Mouse (Mus musculus): Measurements from ENCODE around the gene Gmpr. TPM values are rescaled to one million over a fixed set of nuclear protein-coding genes. Genes with fewer than 3 reads are reported as not detected.

Gene Gmpr
- polyA plus RNA-seq, 1 experiment from 2014 or later = 50.5 TPM

DNA sequence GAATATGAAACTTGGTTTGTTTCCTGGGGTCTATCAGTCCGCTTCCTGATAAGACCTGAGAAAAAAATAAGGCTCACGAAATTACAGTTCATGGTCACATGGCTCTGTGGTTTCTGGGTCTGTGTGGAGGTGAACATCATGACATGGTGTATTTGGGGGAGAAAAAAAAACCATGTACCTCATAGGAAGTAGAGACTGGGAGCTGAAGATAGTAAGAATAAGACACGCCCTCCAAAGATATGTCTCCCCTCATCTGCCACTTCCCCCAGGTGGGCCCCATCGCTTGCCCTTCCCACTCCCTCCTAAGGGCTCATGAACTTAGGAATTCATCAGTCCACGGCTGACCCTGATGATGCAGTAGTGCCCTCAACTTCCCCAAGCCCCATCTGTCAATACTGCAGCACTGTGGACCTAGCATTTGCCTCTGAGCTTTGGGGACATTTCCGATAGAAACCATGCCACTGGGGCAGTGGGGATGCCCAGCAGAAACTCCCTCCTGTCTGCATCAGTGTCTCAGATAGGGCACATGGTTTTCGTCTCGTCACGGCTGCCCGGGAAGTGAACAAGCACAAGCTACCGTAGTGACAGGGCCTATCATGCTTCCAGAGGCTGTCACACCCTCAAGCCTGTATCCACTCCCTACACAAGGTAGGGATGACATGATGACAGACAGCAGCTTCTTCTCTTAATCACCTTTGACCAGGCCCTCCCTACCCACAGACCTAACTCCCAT is 20.2 kb downstream of the Gmpr start:
- Histone ChIP-seq H3K27ac (no peak overlapping the region), H3K9ac (no peak overlapping the region), H3K4me1 (peaks cover 13% of the 10 kb centered on the region), H3K9me3 (no peaks in the 10 kb centered on the region), H3K4me2 (no peak overlapping the region), H3K27me3 (replicated peaks) (no peaks in the 10 kb centered on the region), H3K4me3 (replicated peaks) (no peak overlapping the region), H3K36me3 (no peaks in the 10 kb centered on the region)
- WGBS = 70% methylated on average over 11 of the region's 11 CpGs
- ATAC-seq (ENCODE audit: insufficient read depth, low FRiP score, low read depth) = peak; percentile 89

DNA sequence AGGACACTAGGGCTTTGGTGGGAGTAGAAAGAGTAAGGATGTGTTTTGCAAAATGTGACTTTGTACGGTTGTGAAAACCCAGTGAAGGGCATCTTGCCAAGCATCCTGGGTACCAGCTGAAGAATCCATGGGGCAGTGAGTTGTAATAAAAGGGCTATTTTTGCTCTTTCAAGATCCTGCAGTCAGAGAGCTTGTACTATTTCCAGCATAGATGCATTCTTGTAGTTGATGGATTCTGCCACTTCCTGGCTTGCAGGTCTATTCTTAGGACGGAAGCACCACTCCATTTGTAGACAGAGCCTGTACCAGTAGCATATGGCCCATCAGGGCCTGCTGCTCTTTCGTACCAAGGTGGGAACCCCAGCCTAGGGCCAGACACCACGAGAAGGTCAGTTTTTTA is 21.5 kb downstream of the Gmpr start:
- 76% methylated on average over 4 of the region's 4 CpGs for WGBS

DNA sequence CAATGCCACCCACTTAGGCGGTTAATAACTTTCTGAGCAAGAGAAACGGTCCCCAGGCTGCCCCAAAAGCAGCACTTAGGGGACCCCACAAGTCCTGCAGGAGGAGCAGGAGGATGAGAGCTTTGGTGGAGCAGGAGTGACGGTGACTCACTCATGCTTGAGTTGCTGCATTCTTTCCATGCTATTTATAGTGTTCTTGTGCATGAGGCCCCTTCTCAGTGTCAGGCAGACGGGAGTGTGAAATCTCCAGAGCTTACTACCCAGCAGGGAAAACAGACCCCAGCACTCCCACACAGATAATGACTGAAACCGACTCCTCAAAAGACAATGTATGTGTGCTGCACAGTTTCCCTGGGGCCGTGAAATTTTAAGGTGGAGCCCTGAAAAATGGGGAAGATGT is 23.5 kb downstream of the Gmpr start:
- Histone ChIP-seq H3K27me3 (replicated peaks) (no peaks in the 10 kb centered on the region), H3K4me3 (replicated peaks) (no peak overlapping the region), H3K36me3 (no peaks in the 10 kb centered on the region), H3K4me2 (no peak overlapping the region), H3K4me1 (peaks cover 8% of the 10 kb centered on the region), H3K27ac (peak overlapping the region; percentile 75), H3K9me3 (no peaks in the 10 kb centered on the region), H3K9ac (no peak overlapping the region)
- 33% methylated on average over 6 of the region's 6 CpGs for WGBS
- no peak for ATAC-seq (ENCODE audit: insufficient read depth, low FRiP score, low read depth)

More for the DNA sequence above, 21.5 kb downstream of the Gmpr start:
- H3K4me1 ChIP-seq = peaks cover 13% of the 10 kb centered on the region
- H3K9ac ChIP-seq = no peak overlapping the region
- no peak overlapping the region for H3K4me3 ChIP-seq (replicated peaks)
- H3K27ac ChIP-seq = no peak overlapping the region
- H3K27me3 ChIP-seq (replicated peaks) = no peaks in the 10 kb centered on the region
- H3K4me2 ChIP-seq = no peak overlapping the region
- no peaks in the 10 kb centered on the region for H3K36me3 ChIP-seq
- H3K9me3 ChIP-seq = no peaks in the 10 kb centered on the region
- no peak for ATAC-seq (ENCODE audit: insufficient read depth, low FRiP score, low read depth)

DNA sequence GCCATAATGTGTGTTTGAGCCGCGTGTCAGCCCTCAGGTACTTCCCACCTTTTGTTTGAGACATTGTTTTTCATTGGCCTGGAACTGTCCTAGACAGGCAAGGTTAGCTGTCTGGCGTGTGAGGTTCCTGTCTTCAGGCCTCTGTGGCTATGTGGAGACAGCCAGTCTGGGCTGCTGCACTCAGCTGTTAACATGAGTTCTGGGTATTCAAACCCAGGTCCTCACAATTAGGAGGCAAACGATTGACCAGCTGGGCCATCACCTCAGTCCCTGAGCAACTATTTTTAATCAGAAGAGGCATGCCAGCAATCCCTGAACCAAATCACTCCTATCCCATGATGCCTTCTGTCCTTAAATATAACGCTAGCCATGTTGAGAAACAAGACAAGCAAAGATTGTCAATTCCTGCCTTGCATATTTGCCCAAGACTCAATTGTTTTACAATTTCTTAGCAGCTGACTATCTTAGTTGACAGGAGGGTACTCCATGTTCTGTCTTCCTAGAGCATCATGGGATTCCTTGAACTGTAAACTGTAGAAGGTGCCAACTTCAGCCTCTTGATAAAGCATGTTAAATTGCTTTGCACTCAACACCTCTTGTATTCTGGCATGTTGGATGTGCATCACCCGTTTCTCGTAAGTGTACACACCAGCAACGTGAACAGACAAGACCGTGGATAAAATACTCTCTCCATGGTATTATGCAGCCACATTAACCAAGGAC is 28.6 kb downstream of the Gmpr start:
- H3K9me3 ChIP-seq = no peaks in the 10 kb centered on the region
- peaks cover 7% of the 10 kb centered on the region; the same call in 1 of the 2 replicates for H3K4me1 ChIP-seq
- 87% methylated on average over 9 of the region's 9 CpGs for WGBS
- no peak overlapping the region for H3K9ac ChIP-seq
- H3K4me3 ChIP-seq (replicated peaks) = no peak overlapping the region
- no peak for ATAC-seq (ENCODE audit: insufficient read depth, low FRiP score, low read depth)
- no peaks in the 10 kb centered on the region for H3K27me3 ChIP-seq (replicated peaks)
- H3K27ac ChIP-seq = no peak overlapping the region
- no peaks in the 10 kb centered on the region for H3K36me3 ChIP-seq
- no peak overlapping the region for H3K4me2 ChIP-seq

DNA sequence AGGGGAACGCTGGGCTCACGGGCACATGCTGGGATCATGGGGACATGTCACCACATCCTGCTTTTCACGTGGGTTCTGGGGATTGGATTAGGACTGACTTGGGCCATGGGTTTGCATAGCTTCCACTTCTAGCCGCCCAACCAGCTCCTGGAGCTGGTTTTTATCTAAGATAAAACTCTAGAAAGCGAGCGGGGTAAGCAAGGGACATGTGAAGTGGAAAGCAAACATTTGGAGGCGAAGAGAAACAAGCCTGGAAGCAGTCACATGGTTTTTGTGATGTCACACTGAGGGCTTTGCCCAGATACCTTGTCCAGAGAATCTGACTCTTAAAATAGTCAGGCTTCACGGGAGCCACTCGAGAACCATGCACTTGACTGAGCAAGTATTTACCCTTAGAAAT is 29.9 kb downstream of the Gmpr start:
- Histone ChIP-seq H3K4me1 (0 out of 2 replicates have a peak, but pooled peaks cover 4% of the 10 kb centered on the region), H3K4me2 (no peak overlapping the region), H3K4me3 (replicated peaks) (no peak overlapping the region), H3K27me3 (replicated peaks) (no peaks in the 10 kb centered on the region), H3K9ac (no peak overlapping the region), H3K9me3 (no peaks in the 10 kb centered on the region), H3K36me3 (no peaks in the 10 kb centered on the region), H3K27ac (no peak overlapping the region)
- ATAC-seq (ENCODE audit: insufficient read depth, low FRiP score, low read depth) = no peak
- 72% methylated on average over 9 of the region's 9 CpGs for WGBS

DNA sequence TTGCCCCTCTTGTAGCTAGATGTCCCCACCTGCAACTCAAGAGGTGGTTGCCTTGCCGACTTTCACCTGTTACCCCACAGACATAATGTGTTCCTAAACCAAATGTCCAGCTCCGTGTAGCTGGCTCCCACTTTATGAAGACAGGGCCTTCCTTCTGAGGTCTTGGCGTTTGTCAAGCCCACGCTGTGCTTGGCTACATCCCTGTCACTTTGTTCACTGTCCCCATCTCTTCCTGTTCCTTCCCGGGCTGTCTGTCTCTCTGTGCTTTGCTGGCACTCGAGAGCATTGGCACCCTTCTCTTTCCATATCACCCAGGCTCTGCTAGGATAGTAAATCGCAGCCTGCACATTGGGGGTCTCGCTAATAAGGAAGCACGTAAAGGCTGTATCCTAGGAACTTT is 30.8 kb downstream of the Gmpr start:
- WGBS = 83% methylated on average over 9 of the region's 9 CpGs
- H3K27ac ChIP-seq = no peak overlapping the region
- H3K36me3 ChIP-seq = no peaks in the 10 kb centered on the region
- H3K4me1 ChIP-seq = 0 out of 2 replicates have a peak, but pooled peaks cover 4% of the 10 kb centered on the region
- no peaks in the 10 kb centered on the region for H3K9me3 ChIP-seq
- H3K9ac ChIP-seq = no peak overlapping the region
- ATAC-seq (ENCODE audit: insufficient read depth, low FRiP score, low read depth) = no peak
- H3K4me3 ChIP-seq (replicated peaks) = no peak overlapping the region
- H3K27me3 ChIP-seq (replicated peaks) = no peaks in the 10 kb centered on the region
- no peak overlapping the region for H3K4me2 ChIP-seq

DNA sequence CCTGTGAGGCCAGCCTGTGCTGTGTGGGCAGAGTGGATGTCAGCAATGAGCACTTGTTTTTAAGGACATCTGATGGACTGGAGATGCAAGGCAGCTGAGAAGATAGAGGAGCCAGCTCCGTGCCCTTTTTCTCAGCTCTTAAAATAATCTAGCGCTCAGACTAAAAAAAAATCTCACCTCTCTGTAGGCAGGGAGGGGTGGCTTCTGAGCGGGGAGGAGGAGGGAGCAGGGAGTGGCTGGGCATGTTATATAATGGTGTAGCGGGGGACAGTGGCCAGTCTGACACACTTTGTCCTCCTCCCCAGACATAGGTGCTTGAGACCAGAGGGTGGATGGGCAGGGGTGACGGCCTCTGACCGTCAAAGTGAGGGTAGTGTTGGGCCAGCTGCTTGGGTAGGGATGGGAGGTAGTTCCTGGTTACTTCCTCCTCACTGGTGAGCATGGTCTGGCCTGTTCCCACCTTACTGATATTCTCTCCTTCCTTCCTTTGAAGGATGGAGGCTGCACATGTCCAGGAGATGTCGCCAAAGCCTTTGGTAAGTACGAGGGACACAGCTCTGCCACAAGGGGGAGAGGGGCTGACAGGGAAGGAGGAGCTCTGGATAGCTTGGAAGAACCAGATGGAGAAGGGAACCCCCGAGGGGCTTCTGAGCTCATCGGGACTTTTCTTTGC is 31.4 kb downstream of the Gmpr start:
- Histone ChIP-seq H3K27me3 (replicated peaks) (no peaks in the 10 kb centered on the region), H3K27ac (no peak overlapping the region), H3K4me3 (replicated peaks) (peak overlapping the region; percentile 32), H3K9me3 (no peaks in the 10 kb centered on the region), H3K4me1 (0 out of 2 replicates have a peak, but pooled peaks cover 4% of the 10 kb centered on the region), H3K9ac (no peak overlapping the region), H3K4me2 (peak overlapping the region; percentile 56), H3K36me3 (no peaks in the 10 kb centered on the region)
- peak; percentile 72; the same call in 1 of the 2 replicates for ATAC-seq (ENCODE audit: insufficient read depth, low FRiP score, low read depth)
- WGBS = 24% methylated on average over 10 of the region's 10 CpGs

DNA sequence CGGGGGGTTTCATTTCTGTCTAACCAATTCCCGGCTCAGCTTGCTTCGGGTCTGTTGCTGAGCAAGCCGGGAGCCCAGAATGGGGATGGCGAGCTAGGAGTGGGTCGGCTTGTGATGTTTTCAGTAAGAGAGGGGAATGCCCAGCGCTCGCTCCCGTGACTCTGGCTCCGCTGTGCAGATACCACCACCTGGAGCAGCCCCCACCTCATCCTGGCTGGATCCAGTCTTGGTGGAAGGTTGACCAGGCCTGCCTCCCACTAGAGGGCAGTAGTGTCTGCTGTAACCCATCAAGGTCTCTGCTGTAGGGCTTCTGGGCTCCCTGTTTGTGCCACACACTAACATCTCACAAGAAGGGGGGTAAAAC is 31.9 kb downstream of the Gmpr start:
- peak overlapping the region; percentile 32 for H3K4me3 ChIP-seq (replicated peaks)
- H3K9me3 ChIP-seq = no peaks in the 10 kb centered on the region
- 11% methylated on average over 10 of the region's 10 CpGs for WGBS
- H3K4me2 ChIP-seq = peak overlapping the region; percentile 56
- H3K27ac ChIP-seq = no peak overlapping the region
- H3K36me3 ChIP-seq = no peaks in the 10 kb centered on the region
- peak; percentile 76 for ATAC-seq (ENCODE audit: insufficient read depth, low FRiP score, low read depth)
- H3K27me3 ChIP-seq (replicated peaks) = no peaks in the 10 kb centered on the region
- 0 out of 2 replicates have a peak, but pooled peaks cover 4% of the 10 kb centered on the region for H3K4me1 ChIP-seq
- no peak overlapping the region for H3K9ac ChIP-seq

DNA sequence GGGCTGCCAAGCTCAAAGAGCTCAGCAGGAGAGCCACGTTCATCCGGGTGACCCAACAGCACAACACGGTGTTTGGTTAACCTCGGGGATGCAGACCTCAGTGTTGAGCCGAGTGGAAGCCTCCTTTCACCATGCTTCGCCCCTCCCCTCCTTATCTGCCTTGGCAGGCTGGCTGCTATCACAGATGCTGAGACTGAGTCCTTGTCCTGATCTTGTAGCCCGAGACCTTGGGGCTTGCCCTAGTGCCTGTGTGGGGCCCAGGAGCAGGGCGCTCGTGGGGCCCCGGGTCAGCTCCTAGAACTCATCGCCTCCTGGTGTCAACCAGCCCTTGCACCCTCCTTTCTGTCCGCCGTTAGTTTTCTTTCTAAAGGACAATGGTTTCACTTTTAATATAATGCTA is 38.7 kb downstream of the Gmpr start:
- H3K27ac ChIP-seq = no peak overlapping the region
- no peak overlapping the region for H3K4me3 ChIP-seq (replicated peaks)
- H3K4me2 ChIP-seq = no peak overlapping the region
- H3K9me3 ChIP-seq = no peaks in the 10 kb centered on the region
- H3K9ac ChIP-seq = no peak overlapping the region
- 69% methylated on average over 13 of the region's 13 CpGs for WGBS
- ATAC-seq (ENCODE audit: insufficient read depth, low FRiP score, low read depth) = peak; percentile 93
- H3K36me3 ChIP-seq = no peaks in the 10 kb centered on the region
- no peaks in the 10 kb centered on the region for H3K27me3 ChIP-seq (replicated peaks)
- H3K4me1 ChIP-seq = no peaks in the 10 kb centered on the region; the same call in 1 of the 2 replicates

DNA sequence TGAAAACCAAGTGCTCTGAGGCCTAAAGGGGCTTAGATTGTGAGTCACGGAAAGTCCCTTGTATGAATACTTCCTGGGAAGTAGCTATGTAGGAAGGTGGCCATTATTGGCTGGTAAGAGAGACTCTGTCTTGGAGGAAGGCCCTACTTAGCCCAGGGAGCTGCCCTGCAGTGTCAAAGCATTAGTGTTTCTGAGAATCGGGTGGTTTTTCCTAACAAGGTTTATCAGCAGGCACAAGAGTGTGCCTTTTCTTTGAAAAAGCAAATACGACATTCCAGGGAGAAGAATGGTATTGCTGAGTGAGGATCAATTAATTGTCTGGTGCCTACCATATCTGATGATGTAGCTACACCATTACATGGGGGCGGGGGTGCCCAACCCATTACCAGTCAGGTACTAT is 39.7 kb downstream of the Gmpr start:
- no peaks in the 10 kb centered on the region for H3K27me3 ChIP-seq (replicated peaks)
- 69% methylated on average over 4 of the region's 4 CpGs for WGBS
- ATAC-seq (ENCODE audit: insufficient read depth, low FRiP score, low read depth) = no peak

DNA sequence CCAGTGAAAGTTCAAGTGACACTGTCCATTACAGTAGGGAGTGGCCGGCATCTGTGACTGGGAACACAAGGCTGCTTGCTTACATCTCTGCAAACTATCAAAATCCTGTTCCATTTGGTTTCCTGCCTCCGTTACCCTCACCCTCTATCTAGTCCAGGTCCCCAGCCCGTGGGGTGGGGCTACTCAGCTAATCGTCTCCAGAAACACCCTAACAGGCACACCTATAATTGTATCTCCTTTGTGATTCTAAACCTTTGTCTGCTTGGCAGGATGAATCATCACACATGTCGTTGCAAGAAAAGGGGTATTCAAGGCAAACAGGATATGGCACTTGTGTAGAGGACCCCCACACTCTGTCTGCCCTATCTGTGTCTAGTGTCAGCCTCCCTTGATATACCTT is 40.3 kb downstream of the Gmpr start:
- Histone ChIP-seq H3K4me2 (no peak overlapping the region), H3K27ac (no peak overlapping the region), H3K4me3 (replicated peaks) (no peak overlapping the region), H3K9me3 (no peaks in the 10 kb centered on the region), H3K36me3 (no peaks in the 10 kb centered on the region), H3K27me3 (replicated peaks) (no peaks in the 10 kb centered on the region), H3K9ac (no peak overlapping the region), H3K4me1 (no peaks in the 10 kb centered on the region; the same call in 1 of the 2 replicates)
- WGBS = 68% methylated on average over 5 of the region's 5 CpGs
- no peak for ATAC-seq (ENCODE audit: insufficient read depth, low FRiP score, low read depth)

More for the DNA sequence above, 39.7 kb downstream of the Gmpr start:
- no peaks in the 10 kb centered on the region for H3K36me3 ChIP-seq
- no peak overlapping the region for H3K27ac ChIP-seq
- no peaks in the 10 kb centered on the region; the same call in 1 of the 2 replicates for H3K4me1 ChIP-seq
- H3K9me3 ChIP-seq = no peaks in the 10 kb centered on the region
- H3K9ac ChIP-seq = no peak overlapping the region
- H3K4me2 ChIP-seq = no peak overlapping the region
- no peak overlapping the region for H3K4me3 ChIP-seq (replicated peaks)

DNA sequence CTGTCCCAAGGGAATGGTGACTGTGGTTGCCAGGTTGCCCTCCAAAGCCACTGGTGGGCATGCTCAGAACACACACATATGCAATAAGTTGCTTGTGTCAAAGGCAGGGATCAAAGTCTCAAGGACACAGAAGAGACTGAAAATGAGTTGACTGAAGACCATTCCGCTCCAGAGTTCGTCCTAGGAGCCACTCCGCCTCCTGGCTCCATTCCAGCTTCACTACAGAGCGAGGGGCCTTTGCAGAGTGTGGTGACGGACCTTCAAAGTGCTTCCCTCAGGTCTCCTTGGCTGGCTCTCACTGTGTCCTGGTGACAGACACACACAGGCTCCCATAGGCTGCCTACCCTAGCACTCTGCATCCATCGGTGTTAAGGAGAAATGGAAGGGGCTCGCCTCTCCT is 46.4 kb downstream of the Gmpr start:
- Histone ChIP-seq H3K4me3 (replicated peaks) (no peak overlapping the region), H3K9ac (no peak overlapping the region), H3K36me3 (no peaks in the 10 kb centered on the region), H3K9me3 (no peaks in the 10 kb centered on the region), H3K4me1 (no peaks in the 10 kb centered on the region), H3K27ac (no peak overlapping the region), H3K27me3 (replicated peaks) (no peaks in the 10 kb centered on the region), H3K4me2 (no peak overlapping the region)
- 54% methylated on average over 7 of the region's 7 CpGs for WGBS
- ATAC-seq (ENCODE audit: insufficient read depth, low FRiP score, low read depth) = no peak

All from stomach, embryonic 15.5 days (tissue).